Mouse (Mus musculus): ENCODE measurements around the gene Psmb3. TPM values are rescaled to one million over a fixed set of nuclear protein-coding genes. Genes with fewer than 3 reads are reported as not detected.
"Not testable (repeated sequence)": the region's sequence is repeated elsewhere in the genome, so short reads cannot be mapped to it uniquely, and the experiment has no call there.

Psmb3 gene
- polyA plus RNA-seq, 1 experiment from 2014 or later: 474 TPM

DNA sequence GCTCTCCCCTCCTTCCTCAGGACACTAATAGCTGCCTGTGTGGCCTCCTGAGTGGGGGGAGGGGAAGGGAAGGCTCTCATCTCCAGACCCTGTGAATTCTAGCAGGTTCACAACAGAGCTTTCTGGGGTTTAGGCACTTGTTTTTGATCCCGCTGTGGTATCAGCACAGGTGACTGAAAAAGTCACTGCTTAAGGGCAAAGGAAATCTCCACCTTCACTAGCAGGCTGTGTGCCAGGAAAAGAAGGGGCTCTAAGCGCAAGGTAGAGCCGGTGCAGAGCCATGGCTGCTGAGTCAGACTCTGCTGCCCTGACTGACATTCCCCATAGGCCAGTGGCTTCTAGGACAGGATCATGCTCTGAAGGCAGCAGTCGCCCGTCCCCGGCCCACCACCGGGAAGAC lies 25.5 kb downstream of the Psmb3 start:
- Histone ChIP-seq H3K27me3 (replicated peaks; ENCODE audit: control insufficient read depth, insufficient read depth, low read length) (no peaks in the 10 kb centered on the region), H3K36me3 (ENCODE audit: control insufficient read depth, insufficient read depth, low read length) (peaks cover 85% of the 10 kb centered on the region), H3K4me3 (ENCODE audit: low read depth, low read length) (no peak overlapping the region), H3K4me2 (ENCODE audit: low read depth, low read length) (no peak overlapping the region), H3K9me3 (ENCODE audit: control insufficient read depth, low read length) (no peaks in the 10 kb centered on the region), H3K9ac (ENCODE audit: low read depth, low read length) (no peak overlapping the region), H3K27ac (replicated peaks; ENCODE audit: low read depth, low read length) (no peak overlapping the region), H3K4me1 (ENCODE audit: control insufficient read depth, insufficient read depth, low read length) (peaks cover 5% of the 10 kb centered on the region; the same call in 1 of the 2 replicates)
- no peak for DNase-seq (ENCODE audit: low spot score)
- ATAC-seq (ENCODE audit: low read depth): no peak
- 76% methylated on average over 7 of the region's 7 CpGs for WGBS

DNA sequence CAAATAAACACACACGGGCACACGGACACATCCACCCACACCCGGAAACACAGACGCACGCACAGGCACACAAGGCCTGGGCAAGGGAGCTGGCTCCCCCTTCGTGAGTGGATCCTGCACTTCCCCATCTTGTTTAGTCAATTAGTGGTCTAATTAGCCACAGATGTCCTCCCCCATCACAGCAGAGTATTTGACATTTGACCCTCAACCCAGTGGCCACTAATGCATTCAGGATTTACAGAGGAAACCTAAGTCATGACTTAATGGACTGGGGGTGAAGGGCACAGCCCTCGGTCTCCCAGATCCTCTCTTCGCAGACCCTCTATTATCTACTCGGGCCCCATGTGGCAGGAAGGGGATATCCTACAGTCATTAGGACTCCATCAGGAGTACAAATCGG lies 30.5 kb downstream of the Psmb3 start:
- Histone ChIP-seq H3K4me1 (ENCODE audit: control insufficient read depth, insufficient read depth, low read length) (peaks cover 7% of the 10 kb centered on the region; the same call in 1 of the 2 replicates), H3K27me3 (replicated peaks; ENCODE audit: control insufficient read depth, insufficient read depth, low read length) (no peaks in the 10 kb centered on the region), H3K9me3 (ENCODE audit: control insufficient read depth, low read length) (no peaks in the 10 kb centered on the region), H3K27ac (replicated peaks; ENCODE audit: low read depth, low read length) (no peak overlapping the region), H3K36me3 (ENCODE audit: control insufficient read depth, insufficient read depth, low read length) (peaks cover 37% of the 10 kb centered on the region), H3K4me2 (ENCODE audit: low read depth, low read length) (no peak overlapping the region), H3K4me3 (ENCODE audit: low read depth, low read length) (no peak overlapping the region), H3K9ac (ENCODE audit: low read depth, low read length) (no peak overlapping the region)
- DNase-seq (ENCODE audit: low spot score) (no peak), ATAC-seq (ENCODE audit: low read depth) (no peak)
- WGBS: 23% methylated on average over 10 of the region's 10 CpGs

DNA sequence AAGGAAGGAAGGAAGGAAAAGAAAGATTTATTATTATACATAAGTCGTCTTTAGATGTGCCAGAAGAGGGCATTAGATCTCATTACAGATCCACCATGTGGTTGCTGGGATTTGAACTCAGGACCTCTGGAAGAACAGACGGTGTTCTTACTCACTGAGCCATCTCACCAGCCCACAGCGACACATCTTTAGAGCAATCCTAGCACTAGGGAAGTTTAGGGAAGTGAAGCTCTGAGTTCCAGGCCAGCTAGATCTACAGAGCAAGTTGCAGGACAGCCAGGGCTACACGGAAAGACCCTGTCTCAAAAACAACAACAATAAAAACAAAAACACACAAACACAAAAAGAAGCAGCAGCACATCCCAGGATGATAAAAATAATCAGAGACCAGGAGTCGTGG lies 31.6 kb downstream of the Psmb3 start:
- not testable (repeated sequence) for H3K4me2 ChIP-seq (ENCODE audit: low read depth, low read length); DNase-seq (ENCODE audit: low spot score); H3K27ac ChIP-seq (replicated peaks; ENCODE audit: low read depth, low read length); H3K9ac ChIP-seq (ENCODE audit: low read depth, low read length); ATAC-seq (ENCODE audit: low read depth); H3K9me3 ChIP-seq (ENCODE audit: control insufficient read depth, low read length); H3K4me3 ChIP-seq (ENCODE audit: low read depth, low read length); H3K4me1 ChIP-seq (ENCODE audit: control insufficient read depth, insufficient read depth, low read length); H3K27me3 ChIP-seq (replicated peaks; ENCODE audit: control insufficient read depth, insufficient read depth, low read length)
- peaks cover 28% of the 10 kb centered on the region for H3K36me3 ChIP-seq (ENCODE audit: control insufficient read depth, insufficient read depth, low read length)
- WGBS: 76% methylated on average over 5 of the region's 5 CpGs

DNA sequence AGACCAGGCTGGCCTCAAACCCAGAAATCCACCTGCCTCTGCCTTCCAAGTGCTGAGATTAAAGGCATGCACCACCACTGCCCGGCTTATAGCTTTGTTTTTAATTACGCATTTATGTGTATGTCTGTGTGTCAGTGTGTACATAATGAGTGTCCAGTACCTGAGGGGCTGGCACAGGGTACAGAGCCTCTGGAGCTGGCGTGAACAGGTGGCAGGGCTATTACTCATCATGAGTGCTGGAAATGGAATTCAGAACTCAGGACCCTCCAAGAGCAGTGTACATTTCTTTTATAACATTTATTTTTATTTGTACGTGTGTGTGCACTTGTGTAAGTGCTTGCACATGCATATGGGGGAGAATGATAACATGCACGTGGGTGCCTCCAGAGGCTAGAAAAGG lies 33.4 kb downstream of the Psmb3 start:
- H3K36me3 ChIP-seq (ENCODE audit: control insufficient read depth, insufficient read depth, low read length): peaks cover 13% of the 10 kb centered on the region
- H3K9me3 ChIP-seq (ENCODE audit: control insufficient read depth, low read length): no peaks in the 10 kb centered on the region
- H3K9ac ChIP-seq (ENCODE audit: low read depth, low read length): no peak overlapping the region
- H3K27me3 ChIP-seq (replicated peaks; ENCODE audit: control insufficient read depth, insufficient read depth, low read length): no peaks in the 10 kb centered on the region
- no peak overlapping the region for H3K27ac ChIP-seq (replicated peaks; ENCODE audit: low read depth, low read length)
- peaks cover 10% of the 10 kb centered on the region; the same call in 1 of the 2 replicates for H3K4me1 ChIP-seq (ENCODE audit: control insufficient read depth, insufficient read depth, low read length)
- 81% methylated on average over 5 of the region's 5 CpGs for WGBS
- DNase-seq (ENCODE audit: low spot score): no peak
- no peak for ATAC-seq (ENCODE audit: low read depth)
- H3K4me2 ChIP-seq (ENCODE audit: low read depth, low read length): no peak overlapping the region
- H3K4me3 ChIP-seq (ENCODE audit: low read depth, low read length): no peak overlapping the region

DNA sequence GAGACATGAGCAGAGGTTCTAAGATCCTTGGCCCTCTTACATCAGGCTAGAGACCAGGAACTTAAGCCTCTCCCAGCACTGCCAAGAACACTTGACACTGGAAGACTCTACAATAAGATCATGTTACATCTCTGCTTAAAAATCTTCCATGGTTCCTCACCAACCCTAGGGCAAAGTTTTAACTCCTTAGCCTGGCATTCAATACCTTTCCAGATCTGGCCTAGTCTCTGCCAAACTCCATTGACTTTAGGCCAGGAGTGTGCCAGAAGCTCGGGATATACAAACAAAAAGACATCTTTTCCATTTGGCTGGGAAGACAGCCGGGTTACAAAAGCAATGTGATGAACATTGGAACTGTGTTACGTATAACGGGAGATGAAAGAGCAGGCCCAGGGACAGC lies 34.4 kb downstream of the Psmb3 start:
- DNase-seq (ENCODE audit: low spot score): peak; percentile 45
- Histone ChIP-seq H3K27ac (replicated peaks; ENCODE audit: low read depth, low read length) (no peak overlapping the region), H3K9me3 (ENCODE audit: control insufficient read depth, low read length) (no peaks in the 10 kb centered on the region), H3K9ac (ENCODE audit: low read depth, low read length) (no peak overlapping the region), H3K27me3 (replicated peaks; ENCODE audit: control insufficient read depth, insufficient read depth, low read length) (no peaks in the 10 kb centered on the region), H3K4me3 (ENCODE audit: low read depth, low read length) (no peak overlapping the region), H3K4me2 (ENCODE audit: low read depth, low read length) (no peak overlapping the region), H3K4me1 (ENCODE audit: control insufficient read depth, insufficient read depth, low read length) (peaks cover 10% of the 10 kb centered on the region; the same call in 1 of the 2 replicates), H3K36me3 (ENCODE audit: control insufficient read depth, insufficient read depth, low read length) (peaks cover 4% of the 10 kb centered on the region; the same call in 1 of the 2 replicates)
- 46% methylated on average over 4 of the region's 4 CpGs for WGBS
- no peak for ATAC-seq (ENCODE audit: low read depth)

DNA sequence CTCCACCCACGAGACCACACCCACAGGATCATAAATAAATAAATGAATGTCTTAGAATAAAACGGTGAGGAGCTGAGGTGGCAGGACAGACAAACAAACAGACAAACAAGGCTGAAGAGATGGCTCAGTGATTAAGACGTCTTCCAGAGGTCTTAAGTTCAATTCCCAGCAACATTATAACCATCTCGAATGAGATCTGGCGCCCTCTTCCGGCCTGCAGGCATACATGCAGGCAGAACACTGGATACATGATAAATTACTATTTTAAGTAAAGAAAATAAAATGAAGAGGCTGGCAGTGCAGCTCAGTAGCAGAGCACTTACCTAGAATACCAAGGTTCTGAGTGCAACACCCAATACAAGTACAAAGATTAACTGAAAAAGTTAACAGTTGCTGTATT lies 35.5 kb downstream of the Psmb3 start:
- Histone ChIP-seq H3K9me3 (ENCODE audit: control insufficient read depth, low read length) (no peaks in the 10 kb centered on the region), H3K4me2 (ENCODE audit: low read depth, low read length) (no peak overlapping the region), H3K4me3 (ENCODE audit: low read depth, low read length) (no peak overlapping the region), H3K36me3 (ENCODE audit: control insufficient read depth, insufficient read depth, low read length) (no peaks in the 10 kb centered on the region), H3K27ac (replicated peaks; ENCODE audit: low read depth, low read length) (no peak overlapping the region), H3K4me1 (ENCODE audit: control insufficient read depth, insufficient read depth, low read length) (peaks cover 11% of the 10 kb centered on the region), H3K27me3 (replicated peaks; ENCODE audit: control insufficient read depth, insufficient read depth, low read length) (no peaks in the 10 kb centered on the region), H3K9ac (ENCODE audit: low read depth, low read length) (no peak overlapping the region)
- DNase-seq (ENCODE audit: low spot score) (no peak), ATAC-seq (ENCODE audit: low read depth) (no peak)
- 58% methylated on average over 6 of the region's 6 CpGs for WGBS

DNA sequence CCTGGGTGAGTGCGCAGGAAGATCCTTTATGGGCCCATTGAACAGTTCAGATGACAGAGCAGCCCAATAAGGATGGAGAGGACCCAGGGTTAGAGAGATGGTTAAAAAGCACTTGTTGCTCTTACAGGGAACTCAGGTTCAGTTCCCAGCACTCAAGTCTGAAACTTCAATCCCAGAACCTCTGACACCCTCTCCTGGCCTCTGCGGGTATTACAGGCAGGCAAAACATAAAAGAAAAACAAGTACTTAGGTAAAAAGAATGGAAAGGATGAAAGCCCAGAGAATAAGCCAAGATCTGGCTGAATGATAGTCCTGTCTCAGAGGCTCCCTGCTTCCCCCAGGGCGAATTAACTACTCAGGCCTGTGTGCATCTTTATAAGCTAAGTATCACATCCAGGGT lies 36.0 kb downstream of the Psmb3 start:
- Histone ChIP-seq H3K9ac (ENCODE audit: low read depth, low read length) (no peak overlapping the region), H3K27ac (replicated peaks; ENCODE audit: low read depth, low read length) (no peak overlapping the region), H3K36me3 (ENCODE audit: control insufficient read depth, insufficient read depth, low read length) (no peaks in the 10 kb centered on the region), H3K4me2 (ENCODE audit: low read depth, low read length) (no peak overlapping the region), H3K9me3 (ENCODE audit: control insufficient read depth, low read length) (no peaks in the 10 kb centered on the region), H3K4me3 (ENCODE audit: low read depth, low read length) (no peak overlapping the region), H3K27me3 (replicated peaks; ENCODE audit: control insufficient read depth, insufficient read depth, low read length) (no peaks in the 10 kb centered on the region), H3K4me1 (ENCODE audit: control insufficient read depth, insufficient read depth, low read length) (peaks cover 10% of the 10 kb centered on the region)
- WGBS: 91% methylated on average over 3 of the region's 3 CpGs
- DNase-seq (ENCODE audit: low spot score): no peak
- ATAC-seq (ENCODE audit: low read depth): no peak

DNA sequence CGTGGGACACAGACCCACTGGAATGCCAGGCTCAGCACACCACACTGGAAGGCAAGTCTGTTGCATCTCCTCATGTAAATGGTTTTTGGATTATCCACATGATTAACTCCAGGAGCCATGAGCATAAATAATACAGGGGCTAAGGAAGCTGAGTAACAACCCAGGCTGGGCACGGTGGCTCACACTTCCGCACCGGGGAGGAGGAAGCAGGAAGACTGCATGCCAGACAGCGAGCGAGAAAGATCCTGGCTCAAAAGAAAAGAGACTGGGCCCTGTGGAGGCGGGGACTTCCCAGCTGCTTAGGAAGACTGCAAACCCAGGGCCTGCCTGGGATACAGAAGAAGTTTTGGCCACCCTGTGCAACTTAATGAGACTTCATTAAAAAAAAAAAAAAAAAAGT lies 37.0 kb downstream of the Psmb3 start:
- ATAC-seq (ENCODE audit: low read depth): no peak
- Histone ChIP-seq H3K4me3 (ENCODE audit: low read depth, low read length) (no peak overlapping the region), H3K9me3 (ENCODE audit: control insufficient read depth, low read length) (no peaks in the 10 kb centered on the region), H3K9ac (ENCODE audit: low read depth, low read length) (no peak overlapping the region; the same call in 1 of the 2 replicates), H3K27me3 (replicated peaks; ENCODE audit: control insufficient read depth, insufficient read depth, low read length) (no peaks in the 10 kb centered on the region), H3K4me2 (ENCODE audit: low read depth, low read length) (no peak overlapping the region), H3K4me1 (ENCODE audit: control insufficient read depth, insufficient read depth, low read length) (peaks cover 10% of the 10 kb centered on the region), H3K36me3 (ENCODE audit: control insufficient read depth, insufficient read depth, low read length) (no peaks in the 10 kb centered on the region), H3K27ac (replicated peaks; ENCODE audit: low read depth, low read length) (no peak overlapping the region; the same call in 1 of the 2 replicates)
- 36% methylated on average over 7 of the region's 7 CpGs for WGBS
- peak; percentile 34 for DNase-seq (ENCODE audit: low spot score)

DNA sequence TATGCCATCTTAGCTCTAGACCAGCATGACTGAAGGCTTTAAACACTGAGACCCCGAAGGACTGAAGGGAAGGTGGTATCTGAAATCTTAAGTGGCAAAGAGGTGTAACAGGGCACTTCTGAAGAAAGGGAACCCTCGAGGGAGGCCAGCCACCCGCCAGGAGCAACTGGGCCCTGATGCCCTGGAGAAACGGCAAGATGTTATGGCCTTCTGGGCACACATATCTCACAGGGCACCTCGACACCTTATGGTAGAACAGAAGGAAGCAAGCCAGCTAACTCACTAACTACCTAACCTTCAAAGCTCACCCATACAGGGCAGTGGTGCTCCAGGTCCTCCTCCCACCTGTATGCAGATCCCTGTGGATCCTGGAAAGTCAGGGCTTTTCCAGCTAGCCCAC lies 39.0 kb downstream of the Psmb3 start:
- Histone ChIP-seq H3K9me3 (ENCODE audit: control insufficient read depth, low read length) (no peaks in the 10 kb centered on the region), H3K4me3 (ENCODE audit: low read depth, low read length) (no peak overlapping the region), H3K4me1 (ENCODE audit: control insufficient read depth, insufficient read depth, low read length) (peaks cover 10% of the 10 kb centered on the region), H3K36me3 (ENCODE audit: control insufficient read depth, insufficient read depth, low read length) (peaks cover 12% of the 10 kb centered on the region), H3K9ac (ENCODE audit: low read depth, low read length) (no peak overlapping the region), H3K4me2 (ENCODE audit: low read depth, low read length) (peak overlapping the region; percentile 83; the same call in 1 of the 2 replicates), H3K27ac (replicated peaks; ENCODE audit: low read depth, low read length) (no peak overlapping the region), H3K27me3 (replicated peaks; ENCODE audit: control insufficient read depth, insufficient read depth, low read length) (no peaks in the 10 kb centered on the region)
- DNase-seq (ENCODE audit: low spot score): no peak
- ATAC-seq (ENCODE audit: low read depth): no peak
- WGBS: 87% methylated on average over 5 of the region's 5 CpGs
